Mouse (Mus musculus) layer of hippocampus, postnatal 36 days (tissue): ENCODE data around the gene Eif2ak2. TPM values are rescaled to one million over a fixed set of nuclear protein-coding genes. Genes with fewer than 3 reads are reported as not detected.

Experiments
- DNase-seq, 2 experiments: peaks; one replicate each; pipeline ENCODE4 v3.0.0; 2022
- total RNA-seq, 2 experiments: library from RNA; stranded (reverse); gene quantifications; 2 replicates each; pipeline ENCODE4 v1.2.3; 2021

Eif2ak2 gene
- total RNA-seq = 1 to 10 TPM; 4.3 to 4.8 TPM

DNA sequence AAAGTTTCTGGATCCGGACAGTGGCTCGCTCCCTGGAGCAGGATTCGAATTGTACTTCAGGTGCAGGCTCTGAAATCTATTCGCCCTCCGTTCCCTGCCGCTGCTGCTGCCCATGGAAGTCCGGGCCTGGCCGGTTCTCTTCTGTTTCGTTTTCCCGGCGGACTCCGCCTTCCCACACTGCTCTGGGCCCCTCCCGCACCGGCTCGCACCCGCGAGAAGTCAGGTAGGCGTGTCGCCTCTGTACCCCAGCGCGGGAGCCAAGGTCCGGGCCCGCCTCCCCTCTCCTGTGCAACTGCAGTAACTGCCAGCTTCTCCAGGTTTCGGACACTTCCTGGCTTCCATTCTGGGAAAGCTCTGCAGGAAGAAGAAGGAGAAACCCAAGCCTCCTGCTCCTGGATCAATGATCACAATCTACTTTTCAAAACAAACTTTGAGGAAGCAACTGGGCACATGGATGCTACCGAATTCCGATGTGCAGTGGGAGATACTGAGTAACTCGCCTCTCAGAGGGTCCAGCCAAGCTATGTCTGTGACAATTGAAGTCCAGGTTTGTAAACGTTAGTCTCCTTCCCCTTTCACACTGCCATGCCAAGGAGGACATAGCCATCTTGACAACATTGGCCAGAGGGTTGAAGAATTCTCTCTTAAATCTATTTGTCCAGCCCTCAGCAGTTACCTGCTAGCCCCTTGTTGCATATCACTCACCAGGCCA is at the start of gene Eif2ak2:
Gene Eif2ak2 (minus strand): TSS at position 173 of the 712 bp plus-strand sequence.
- DNase-seq = peak; percentile 34

DNA sequence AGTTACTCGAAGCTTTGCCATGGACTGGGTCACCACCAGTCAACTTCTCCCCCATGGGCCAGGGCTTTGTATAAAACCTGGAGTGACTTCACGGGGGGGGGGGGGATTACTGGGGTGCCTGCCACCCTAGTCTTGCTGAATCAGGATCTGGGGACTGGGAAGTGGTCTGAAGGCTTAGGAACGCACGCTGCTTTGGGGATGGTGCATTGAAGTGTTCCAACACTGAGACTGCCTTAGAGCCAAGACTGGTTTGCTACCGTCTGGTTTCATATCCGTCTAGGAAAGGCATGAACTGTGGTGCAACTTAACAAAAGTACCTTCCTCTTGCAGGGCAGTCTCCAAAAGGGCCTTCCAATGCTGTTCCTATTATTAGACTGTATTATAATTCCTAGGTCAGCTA is 35.3 kb upstream of the Eif2ak2 start:
- no peak for DNase-seq

DNA sequence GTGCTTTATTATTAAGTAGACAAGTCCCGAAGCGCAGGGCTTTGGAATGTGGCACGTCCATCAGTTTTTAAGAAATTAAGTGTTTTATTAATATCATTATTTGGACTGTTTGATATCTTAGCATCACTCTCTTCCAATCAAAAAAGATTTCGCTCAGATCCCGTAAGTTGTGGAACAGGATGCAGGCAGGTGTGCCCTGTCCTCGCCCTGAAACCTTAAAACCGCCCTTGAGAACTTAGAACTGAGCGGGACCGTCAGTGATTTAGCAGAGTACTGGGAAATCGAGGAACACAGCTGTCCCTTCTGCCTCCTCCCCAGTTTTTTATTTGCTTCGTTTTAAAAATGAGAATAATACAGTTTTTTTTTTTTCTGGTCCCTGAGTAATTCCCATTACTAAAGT is 34.5 kb upstream of the Eif2ak2 start:
- DNase-seq = no peak

DNA sequence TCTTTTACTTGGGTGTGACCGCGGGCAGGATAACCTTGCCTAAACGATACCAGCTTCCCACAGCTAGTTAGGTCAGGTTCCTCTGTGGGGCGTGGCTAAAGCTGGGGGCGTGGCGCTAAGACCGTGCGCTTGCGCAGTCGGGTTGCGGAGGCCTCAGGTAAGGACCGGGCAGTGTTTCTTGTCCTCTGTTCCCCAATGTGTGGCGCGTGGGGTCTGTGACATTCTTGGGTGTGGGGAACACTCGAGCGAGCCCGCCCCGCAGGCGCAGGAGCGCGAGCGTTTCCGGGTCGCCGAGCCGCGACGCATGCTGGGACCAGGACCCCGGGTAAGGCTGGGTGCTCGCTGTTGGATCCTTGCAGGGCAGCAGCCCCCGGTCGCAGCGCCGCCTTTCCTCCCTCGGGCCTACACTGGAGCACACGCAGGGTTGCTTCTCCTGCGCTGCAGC is 34.0 kb upstream of the Eif2ak2 start, which contains the start of gene Cebpzos:
Gene Cebpzos (plus strand): TSS at position 132 of the 445 bp plus-strand sequence.
- peak; percentile 87 to 88 for DNase-seq

DNA sequence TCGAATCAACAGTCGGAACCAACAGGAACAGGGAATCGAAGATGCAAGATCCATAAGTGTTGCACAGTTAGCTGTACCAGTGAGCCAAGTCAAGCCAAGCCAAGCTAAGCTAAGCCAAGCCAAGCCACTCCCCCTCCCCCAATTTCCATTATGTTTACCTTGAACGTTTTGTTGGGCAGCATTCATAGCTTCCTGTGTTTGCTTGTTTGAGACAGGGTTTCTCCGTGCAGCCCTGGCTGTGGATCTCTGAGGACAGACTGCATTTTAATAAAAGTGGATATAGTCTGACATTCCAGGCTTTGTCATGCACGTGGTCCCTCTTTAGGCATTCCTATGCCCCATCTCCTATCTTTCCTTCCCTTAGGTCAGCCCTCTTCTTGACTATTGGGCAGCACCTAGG is 33.4 kb upstream of the Eif2ak2 start:
- DNase-seq = no peak

DNA sequence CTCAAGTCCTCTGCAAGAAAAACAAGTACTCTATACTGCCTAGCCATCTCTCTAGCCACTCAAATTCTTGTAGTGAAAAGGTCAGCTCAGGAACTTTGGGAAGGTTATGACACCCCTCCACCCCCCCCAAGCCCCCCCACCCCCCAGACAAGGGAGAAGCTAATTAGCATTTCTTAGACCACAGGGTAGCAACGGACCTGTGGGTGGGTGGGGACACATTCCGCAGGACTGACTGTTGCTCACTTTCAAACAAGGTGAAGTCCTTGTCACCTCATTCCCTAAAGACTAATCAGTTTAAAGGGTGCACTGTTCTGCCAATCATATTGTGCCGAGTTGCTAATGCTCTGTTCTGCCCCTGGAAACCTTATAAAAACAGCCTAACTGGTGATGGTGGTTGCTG is 31.5 kb upstream of the Eif2ak2 start:
- no peak for DNase-seq

DNA sequence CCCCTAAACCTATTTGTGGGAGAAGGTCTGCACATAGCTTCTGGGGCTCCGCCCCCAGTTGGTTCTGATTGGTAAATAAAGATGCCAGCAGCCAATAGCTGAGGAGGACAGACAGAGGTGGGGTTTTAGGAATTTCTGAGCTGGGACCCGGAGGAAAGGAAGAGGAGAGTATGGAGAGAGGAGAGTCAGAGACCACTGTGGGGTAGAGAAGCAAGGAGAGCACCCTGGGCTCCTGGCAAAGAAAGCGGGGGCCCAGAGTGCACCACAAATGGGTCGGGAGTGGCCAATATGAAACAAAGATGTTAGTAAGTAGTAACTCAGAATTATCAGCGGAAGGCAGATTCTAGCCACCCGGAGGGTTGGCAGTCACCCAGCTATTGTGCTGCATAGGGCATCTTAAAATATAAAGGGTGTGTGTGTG is 30.5 kb upstream of the Eif2ak2 start:
- peak in 1 of 2 experiments; percentile 7 for DNase-seq

DNA sequence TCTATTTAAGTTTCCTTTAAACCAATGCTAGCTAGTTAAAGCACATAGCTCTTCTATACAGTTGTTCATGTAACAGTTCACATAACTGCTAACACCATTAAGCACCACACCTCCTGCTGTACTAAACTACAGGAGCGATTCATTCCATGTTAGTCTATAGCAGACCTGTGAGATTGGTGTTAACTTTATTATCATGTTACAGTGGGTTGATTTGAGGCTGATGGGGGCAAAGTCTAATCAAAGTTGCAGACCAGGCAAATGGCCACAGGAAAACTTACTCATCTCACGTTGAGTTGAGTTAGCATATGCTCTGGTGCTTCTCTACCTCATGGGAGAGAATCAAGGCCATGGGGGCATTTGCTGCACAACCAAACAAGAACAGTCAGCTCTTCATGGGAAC is 27.0 kb upstream of the Eif2ak2 start:
- DNase-seq = no peak

DNA sequence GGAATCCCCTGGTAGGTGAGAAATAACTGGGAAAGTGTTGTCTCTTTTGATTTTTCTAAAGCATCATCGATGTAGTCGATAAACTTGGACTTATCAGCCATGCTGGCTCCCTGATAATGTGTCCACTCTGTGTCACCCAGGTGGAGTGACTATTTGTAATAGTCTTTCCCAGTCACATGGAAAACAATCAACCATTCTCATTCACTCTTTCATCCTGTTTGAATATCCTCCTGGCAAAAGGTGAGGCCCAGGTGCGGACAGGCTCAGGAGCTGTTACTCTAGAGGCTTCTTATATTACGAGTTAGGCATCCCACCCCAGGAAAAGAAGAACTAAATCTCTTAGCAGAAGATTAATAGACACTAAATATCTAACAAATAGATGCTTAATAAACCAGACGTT is 24.5 kb upstream of the Eif2ak2 start, which contains the start of gene Sult6b1:
Gene Sult6b1 (minus strand): TSS at position 101 of the 400 bp plus-strand sequence.
- no peak for DNase-seq

DNA sequence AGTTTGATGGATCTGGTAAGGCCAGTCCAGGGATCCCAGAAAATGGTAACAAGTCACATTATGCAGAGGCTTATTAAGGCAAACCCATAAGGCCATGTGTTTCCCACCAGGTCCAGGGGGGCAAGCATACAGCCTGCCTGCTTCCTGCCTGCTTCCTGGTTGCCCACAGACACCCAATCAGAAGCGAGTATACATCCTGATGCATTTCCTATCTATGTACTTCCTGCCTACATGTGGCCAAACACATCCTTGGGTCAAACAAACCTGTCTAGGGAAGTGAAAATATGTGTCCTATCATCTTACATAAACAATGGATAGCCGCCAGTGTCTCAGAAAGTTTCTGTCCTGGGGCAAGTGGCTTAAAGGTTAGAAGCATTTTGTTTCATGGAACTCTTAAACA is 20.8 kb upstream of the Eif2ak2 start:
- DNase-seq = no peak

DNA sequence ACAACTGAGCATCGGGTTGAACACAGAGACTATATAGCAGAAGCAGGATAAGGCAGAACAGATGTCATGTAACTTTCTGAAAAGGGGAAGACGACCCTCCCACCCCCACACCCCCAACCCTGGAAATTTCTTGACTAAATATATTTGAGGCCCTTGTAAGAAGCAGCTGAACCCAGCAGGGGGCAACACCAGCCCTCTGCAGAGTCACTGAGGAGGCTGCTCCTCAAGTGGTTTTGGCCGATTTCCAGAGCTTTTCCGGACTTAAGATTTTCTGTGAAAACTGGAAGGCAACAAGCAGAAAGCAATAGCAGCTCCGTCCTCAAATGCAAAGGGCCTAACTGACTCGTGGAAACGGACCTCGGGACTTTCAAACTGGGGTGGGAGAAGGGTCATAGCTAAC is 13.0 kb upstream of the Eif2ak2 start:
- DNase-seq = peak in 1 of 2 experiments; percentile 21

DNA sequence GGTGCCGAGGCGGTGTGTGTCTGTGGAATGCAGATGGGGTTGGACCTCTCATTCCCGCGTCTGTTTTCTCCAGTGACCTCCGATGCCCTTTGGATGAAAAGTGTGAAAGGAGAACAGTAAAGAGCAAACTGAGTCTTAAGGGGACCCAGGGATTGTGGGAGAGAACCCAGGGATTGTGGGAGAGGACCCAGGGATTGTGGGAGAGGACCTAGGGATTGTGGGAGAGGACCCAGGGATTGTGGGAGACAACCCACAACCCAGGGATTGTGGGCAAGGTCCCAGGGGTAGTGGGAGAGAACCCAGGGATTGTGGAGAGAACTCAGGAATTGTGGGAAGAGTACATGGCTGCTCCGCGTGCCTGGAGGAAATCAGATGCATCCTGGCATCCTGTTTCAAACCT is 12.6 kb upstream of the Eif2ak2 start:
- DNase-seq = no peak

DNA sequence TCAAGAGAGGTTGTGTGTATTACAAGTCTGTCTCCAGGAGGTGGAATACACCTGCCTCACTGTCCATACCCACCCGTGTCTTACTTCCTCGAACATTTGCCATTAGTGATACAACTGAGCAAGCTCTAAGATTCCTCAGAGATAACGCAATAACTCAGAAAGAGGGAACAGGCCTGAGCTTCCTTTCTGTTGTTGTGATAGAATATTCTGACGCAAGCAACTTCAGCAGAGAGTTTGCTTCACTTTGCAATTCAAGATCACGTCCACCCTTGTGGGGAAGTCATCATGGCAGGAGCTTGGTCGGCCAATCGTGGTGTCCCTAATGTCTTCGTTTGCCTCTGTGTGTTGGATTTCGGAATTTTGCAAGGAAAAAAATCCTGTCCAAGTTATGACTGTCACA is 8.6 kb upstream of the Eif2ak2 start:
- no peak for DNase-seq

DNA sequence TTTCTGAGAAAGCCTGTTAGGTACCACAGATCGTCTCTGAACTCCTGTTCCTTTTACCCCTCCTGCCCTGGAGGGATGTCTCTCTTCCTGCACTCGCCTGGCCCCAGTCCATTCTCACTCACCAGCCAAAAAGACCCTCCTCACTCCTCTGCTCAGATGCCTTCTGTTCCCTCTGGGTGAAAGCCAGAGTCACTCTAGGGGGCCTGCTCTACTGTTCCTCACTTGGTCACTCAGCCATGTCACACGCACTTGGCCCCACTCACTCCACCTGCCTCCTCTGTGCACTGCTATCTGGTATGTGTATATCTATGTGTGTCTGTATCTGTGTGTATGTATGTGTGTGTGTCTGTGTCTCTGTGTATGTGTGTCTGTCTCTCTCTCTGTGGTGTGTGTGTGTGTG is 6.8 kb upstream of the Eif2ak2 start:
- no peak for DNase-seq

DNA sequence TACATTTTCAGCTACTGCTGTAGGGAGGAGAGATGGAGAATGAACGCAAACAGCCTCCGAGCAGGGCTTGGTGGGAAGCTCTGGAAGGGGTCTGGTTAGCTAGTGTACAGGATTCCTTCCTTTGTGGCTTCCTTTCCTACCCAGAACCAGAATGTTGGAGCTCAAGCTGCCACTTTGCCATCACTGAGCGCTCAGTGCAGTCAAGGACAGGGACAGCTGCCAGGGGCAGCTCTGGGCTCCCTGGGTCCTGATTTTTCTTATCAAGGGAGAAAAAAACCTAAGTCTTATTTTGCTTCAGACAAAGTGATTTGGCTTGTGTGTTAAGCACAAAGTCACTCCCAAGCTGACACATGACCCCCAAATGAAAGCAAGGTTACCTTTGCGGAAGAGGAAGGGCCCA is 6.2 kb upstream of the Eif2ak2 start:
- no peak for DNase-seq

DNA sequence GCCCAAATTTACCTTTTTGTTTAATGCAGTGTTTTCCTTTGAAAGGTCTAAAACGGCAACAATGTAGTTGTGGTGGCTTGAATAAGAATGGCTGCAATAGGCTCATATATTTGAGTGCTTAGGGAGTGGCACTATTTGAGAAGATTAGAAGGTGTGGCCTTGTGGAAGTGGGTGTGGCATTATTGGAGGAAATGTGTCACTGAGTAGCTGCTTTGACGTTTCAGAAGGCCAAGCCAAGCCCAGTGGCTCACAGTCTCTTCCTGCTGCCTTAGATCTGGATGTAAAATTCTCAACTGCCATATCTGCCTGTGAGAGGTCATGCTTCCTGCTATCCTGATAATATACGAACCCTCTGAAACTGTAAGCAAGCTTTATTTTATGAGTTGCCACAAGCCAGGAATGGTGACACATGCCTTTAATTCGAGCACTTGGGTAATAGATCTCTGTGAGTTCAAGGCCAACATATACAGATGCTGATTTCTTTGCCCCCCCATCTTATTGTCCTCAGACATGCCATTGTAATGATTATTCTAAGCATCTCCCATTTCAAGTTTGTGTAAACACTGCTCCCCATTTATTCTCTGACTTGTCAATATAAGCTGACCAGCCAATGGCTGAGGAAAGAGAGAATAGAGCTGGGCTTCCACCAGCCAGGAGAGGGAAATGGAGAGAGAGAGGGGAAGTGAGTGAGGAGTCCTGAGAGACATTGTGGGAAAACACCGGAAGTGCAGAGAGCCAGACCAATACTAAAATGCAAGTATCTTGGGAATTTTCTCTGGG is 3.1 kb upstream of the Eif2ak2 start:
- no peak for DNase-seq

DNA sequence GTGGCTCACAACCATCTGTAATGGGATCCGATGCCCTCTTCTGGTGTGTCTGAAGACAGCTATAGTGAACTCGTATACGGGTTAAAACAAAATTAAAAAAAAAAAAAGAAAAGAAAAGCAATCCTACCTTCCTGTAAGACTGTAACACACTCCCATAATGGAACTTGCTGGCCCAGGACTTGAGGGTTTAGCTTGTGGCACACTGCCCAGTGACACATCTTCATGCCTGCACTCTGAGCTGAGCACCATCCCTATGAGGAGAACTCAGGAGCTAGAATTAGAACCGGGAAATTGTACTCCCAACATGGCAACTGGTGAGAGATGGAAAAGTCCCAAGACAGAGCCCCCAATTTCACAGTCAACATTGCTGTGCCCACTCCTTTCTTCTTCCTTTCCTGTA is 918 bp upstream of the Eif2ak2 start:
- no peak for DNase-seq

DNA sequence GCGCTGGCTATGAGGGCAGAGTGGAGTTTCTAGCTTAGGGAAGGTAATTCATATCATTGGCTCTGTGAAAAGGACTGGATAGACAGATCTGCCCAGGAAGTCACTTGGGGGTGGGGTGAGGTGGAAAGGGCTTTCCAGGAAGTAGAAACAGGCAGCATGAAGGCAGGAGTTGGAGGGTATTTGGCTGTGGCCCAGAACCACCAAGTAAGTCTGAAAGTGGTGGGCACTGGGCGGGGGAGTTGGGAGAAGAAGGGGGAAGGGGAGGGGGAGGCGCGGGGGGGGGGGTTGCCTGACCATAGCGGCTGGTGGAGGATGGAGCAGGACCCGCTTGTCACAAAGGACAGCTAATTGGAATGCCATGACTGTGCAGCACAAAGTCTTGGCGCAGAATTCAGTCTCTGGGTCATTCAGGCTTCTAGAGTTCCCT is 482 bp downstream of the Eif2ak2 start:
- no peak for DNase-seq

DNA sequence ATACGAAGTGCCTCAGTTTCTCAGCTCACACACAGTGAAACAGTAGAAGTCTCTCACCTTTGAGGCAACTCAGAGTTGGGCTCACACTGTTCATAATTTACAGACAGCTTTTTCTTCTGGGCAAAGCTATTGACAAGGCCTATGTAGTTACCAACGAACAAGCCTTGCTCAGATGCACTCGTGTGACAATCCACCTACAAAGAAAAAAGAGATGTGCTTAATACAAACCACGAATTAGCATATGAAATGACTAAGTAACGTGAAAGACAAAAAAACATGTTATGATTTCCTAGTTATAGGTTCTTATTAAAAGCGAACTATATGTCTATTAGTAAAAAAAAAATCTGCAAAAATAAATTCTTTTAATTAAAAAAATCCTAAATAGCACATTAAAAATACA is 8.5 kb downstream of the Eif2ak2 start:
- DNase-seq = no peak

DNA sequence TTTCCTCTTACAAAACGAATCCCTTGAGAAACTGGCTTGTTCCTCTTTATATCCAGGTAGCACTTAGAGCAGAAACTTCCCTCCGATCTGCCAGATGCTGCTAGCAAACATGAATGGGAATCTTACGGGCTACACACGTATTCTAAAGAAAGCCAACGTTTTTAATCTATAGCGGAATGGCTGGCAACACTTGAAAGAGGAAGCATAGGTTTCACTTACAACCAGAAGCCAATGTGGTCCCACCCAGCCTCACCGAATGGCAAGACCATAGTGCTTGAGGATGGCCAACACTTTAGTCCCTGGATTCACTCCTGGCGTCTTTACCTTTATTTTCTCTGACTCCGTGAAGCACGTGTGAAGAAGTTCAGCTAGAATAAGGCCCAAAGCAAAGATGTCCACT is 26.1 kb downstream of the Eif2ak2 start:
- DNase-seq = no peak

DNA sequence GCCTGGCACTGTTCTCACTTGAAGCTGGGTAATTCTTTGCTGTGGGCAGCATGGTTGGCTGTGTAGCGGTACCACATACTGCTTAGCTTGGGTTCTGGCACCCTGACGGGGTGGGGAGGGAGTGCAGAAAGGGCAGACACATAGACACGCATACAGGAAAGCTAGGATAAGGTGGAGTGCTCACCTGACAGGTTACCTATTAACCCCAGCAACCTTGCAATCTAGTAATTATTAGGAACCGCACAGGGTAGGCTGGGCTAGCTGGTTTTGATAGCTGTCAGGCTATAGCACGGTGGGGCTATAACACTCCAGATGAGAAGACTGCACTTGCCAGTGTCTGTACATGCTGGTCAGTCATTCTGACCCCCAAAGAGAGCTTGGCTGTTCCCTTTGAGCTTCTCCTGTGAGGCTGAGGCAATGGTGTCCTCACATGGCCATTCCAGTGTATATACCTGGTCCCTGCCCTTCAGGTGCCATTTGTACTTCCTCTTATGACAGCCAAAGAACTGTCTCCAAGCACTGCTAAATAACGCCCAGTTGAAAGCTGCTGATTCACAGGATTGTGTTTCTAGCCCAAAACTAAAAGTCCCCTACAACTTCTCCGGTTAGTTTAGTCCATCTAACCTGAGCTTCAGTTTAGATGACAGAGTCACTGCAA is 40.0 kb downstream of the Eif2ak2 start:
- no peak for DNase-seq

DNA sequence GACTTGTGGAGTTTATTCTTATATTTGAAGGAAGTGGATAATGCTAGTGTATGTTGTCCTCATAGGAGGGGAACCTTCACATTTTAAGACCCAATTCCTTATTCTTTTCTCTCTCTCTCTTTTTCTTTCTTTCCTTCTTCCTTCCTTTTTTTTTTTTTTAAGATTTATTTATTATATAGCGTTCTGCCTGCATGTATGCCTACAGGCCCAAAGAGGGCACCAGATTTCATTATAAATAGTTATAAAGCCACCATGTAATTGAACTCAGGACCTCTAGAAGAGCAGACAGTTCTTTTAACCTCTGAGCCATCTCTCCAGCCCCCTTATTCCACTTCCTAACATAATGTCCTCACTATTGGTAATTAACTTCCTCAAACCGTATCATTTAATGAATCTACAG is 46.3 kb downstream of the Eif2ak2 start:
- no peak for DNase-seq
